Mouse (Mus musculus): ENCODE measurements around the gene Zzef1. TPM values are rescaled to one million over a fixed set of nuclear protein-coding genes. Genes with fewer than 3 reads are reported as not detected.
"Not testable (repeated sequence)": the region's sequence is repeated elsewhere in the genome, so short reads cannot be mapped to it uniquely, and the experiment has no call there.

Gene Zzef1
- polyA plus RNA-seq, 1 experiment = 25.8 TPM

- H3K27ac ChIP-seq (ENCODE audit: insufficient read depth, low read depth, low read length) = no peak overlapping the region
- no peak for TF ChIP-seq CTCF (IDR thresholded peaks at IDR 0.05; ENCODE audit: low read depth, low read length)
- TF ChIP-seq POLR2A (IDR thresholded peaks at IDR 0.05; ENCODE audit: borderline replicate concordance, low read depth, low read length) = no peak
- H3K4me1 ChIP-seq (ENCODE audit: control insufficient read depth, insufficient read depth, low read length) = no peaks in the 10 kb centered on the region
- H3K4me3 ChIP-seq (ENCODE audit: insufficient read depth, low read length) = no peak overlapping the region
Measured at GRCm38 (mm10) chr11:72771461-72771860, 24.6 kb upstream of the Zzef1 start.

GRCm38 (mm10) chr11:72772611-72773010 is 23.4 kb upstream of the Zzef1 start:
- H3K4me1 ChIP-seq (ENCODE audit: control insufficient read depth, insufficient read depth, low read length); H3K4me3 ChIP-seq (ENCODE audit: insufficient read depth, low read length); H3K27ac ChIP-seq (ENCODE audit: insufficient read depth, low read depth, low read length): not testable (repeated sequence)

- peaks cover 18% of the 10 kb centered on the region for H3K4me1 ChIP-seq (ENCODE audit: control insufficient read depth, insufficient read depth, low read length)
- no peak overlapping the region for H3K4me3 ChIP-seq (ENCODE audit: insufficient read depth, low read length)
- no peak overlapping the region for H3K27ac ChIP-seq (ENCODE audit: insufficient read depth, low read depth, low read length)
- TF ChIP-seq CTCF (IDR thresholded peaks at IDR 0.05; ENCODE audit: low read depth, low read length) (no peak), POLR2A (IDR thresholded peaks at IDR 0.05; ENCODE audit: borderline replicate concordance, low read depth, low read length) (no peak)
Measured at GRCm38 (mm10) chr11:72778957-72779356, 17.1 kb upstream of the Zzef1 start.

GRCm38 (mm10) chr11:72782103-72782502 is 13.9 kb upstream of the Zzef1 start:
- Histone ChIP-seq H3K4me3 (ENCODE audit: insufficient read depth, low read length) (no peak overlapping the region), H3K4me1 (ENCODE audit: control insufficient read depth, insufficient read depth, low read length) (peaks cover 18% of the 10 kb centered on the region), H3K27ac (ENCODE audit: insufficient read depth, low read depth, low read length) (no peak overlapping the region)
- TF ChIP-seq CTCF (IDR thresholded peaks at IDR 0.05; ENCODE audit: low read depth, low read length) = no peak
- no peak for TF ChIP-seq POLR2A (IDR thresholded peaks at IDR 0.05; ENCODE audit: borderline replicate concordance, low read depth, low read length)

GRCm38 (mm10) chr11:72782503-72782902 is 13.5 kb upstream of the Zzef1 start:
- peaks cover 18% of the 10 kb centered on the region for H3K4me1 ChIP-seq (ENCODE audit: control insufficient read depth, insufficient read depth, low read length)
- H3K4me3 ChIP-seq (ENCODE audit: insufficient read depth, low read length) = no peak overlapping the region
- TF ChIP-seq CTCF (IDR thresholded peaks at IDR 0.05; ENCODE audit: low read depth, low read length) (no peak), POLR2A (IDR thresholded peaks at IDR 0.05; ENCODE audit: borderline replicate concordance, low read depth, low read length) (no peak)
- H3K27ac ChIP-seq (ENCODE audit: insufficient read depth, low read depth, low read length) = no peak overlapping the region

- peaks cover 4% of the 10 kb centered on the region for H3K4me1 ChIP-seq (ENCODE audit: control insufficient read depth, insufficient read depth, low read length)
- TF ChIP-seq POLR2A (IDR thresholded peaks at IDR 0.05; ENCODE audit: borderline replicate concordance, low read depth, low read length) (no peak), CTCF (IDR thresholded peaks at IDR 0.05; ENCODE audit: low read depth, low read length) (no peak)
- H3K27ac ChIP-seq (ENCODE audit: insufficient read depth, low read depth, low read length) = no peak overlapping the region
- no peak overlapping the region for H3K4me3 ChIP-seq (ENCODE audit: insufficient read depth, low read length)
Measured at GRCm38 (mm10) chr11:72792033-72792432, 4.0 kb upstream of the Zzef1 start.

- Histone ChIP-seq H3K4me1 (ENCODE audit: control insufficient read depth, insufficient read depth, low read length) (peaks cover 4% of the 10 kb centered on the region), H3K4me3 (ENCODE audit: insufficient read depth, low read length) (peak overlapping the region; percentile 76), H3K27ac (ENCODE audit: insufficient read depth, low read depth, low read length) (peak overlapping the region; percentile 69)
- TF ChIP-seq CTCF (IDR thresholded peaks at IDR 0.05; ENCODE audit: low read depth, low read length) (no peak), POLR2A (IDR thresholded peaks at IDR 0.05; ENCODE audit: borderline replicate concordance, low read depth, low read length) (no peak)
Measured at GRCm38 (mm10) chr11:72795149-72795454, 924 bp upstream of the Zzef1 start.

- no peak for TF ChIP-seq CTCF (IDR thresholded peaks at IDR 0.05; ENCODE audit: low read depth, low read length)
- no peak for TF ChIP-seq POLR2A (IDR thresholded peaks at IDR 0.05; ENCODE audit: borderline replicate concordance, low read depth, low read length)
- peak overlapping the region; percentile 76 for H3K4me3 ChIP-seq (ENCODE audit: insufficient read depth, low read length)
- H3K27ac ChIP-seq (ENCODE audit: insufficient read depth, low read depth, low read length) = peak overlapping the region; percentile 11; the same call in 1 of the 2 replicates
- H3K4me1 ChIP-seq (ENCODE audit: control insufficient read depth, insufficient read depth, low read length) = peaks cover 4% of the 10 kb centered on the region
Measured at GRCm38 (mm10) chr11:72796296-72796687, 266 bp downstream of the Zzef1 start.

GRCm38 (mm10) chr11:72796773-72797338 is 830 bp downstream of the Zzef1 start:
- no peak overlapping the region for H3K27ac ChIP-seq (ENCODE audit: insufficient read depth, low read depth, low read length)
- peaks cover 4% of the 10 kb centered on the region for H3K4me1 ChIP-seq (ENCODE audit: control insufficient read depth, insufficient read depth, low read length)
- H3K4me3 ChIP-seq (ENCODE audit: insufficient read depth, low read length) = peak overlapping the region; percentile 76
- TF ChIP-seq POLR2A (IDR thresholded peaks at IDR 0.05; ENCODE audit: borderline replicate concordance, low read depth, low read length) (no peak), CTCF (IDR thresholded peaks at IDR 0.05; ENCODE audit: low read depth, low read length) (no peak)

- no peak overlapping the region for H3K4me3 ChIP-seq (ENCODE audit: insufficient read depth, low read length)
- H3K27ac ChIP-seq (ENCODE audit: insufficient read depth, low read depth, low read length) = no peak overlapping the region
- H3K4me1 ChIP-seq (ENCODE audit: control insufficient read depth, insufficient read depth, low read length) = peaks cover 4% of the 10 kb centered on the region
- TF ChIP-seq CTCF (IDR thresholded peaks at IDR 0.05; ENCODE audit: low read depth, low read length) (no peak), POLR2A (IDR thresholded peaks at IDR 0.05; ENCODE audit: borderline replicate concordance, low read depth, low read length) (no peak)
Measured at GRCm38 (mm10) chr11:72798112-72798511, 2.1 kb downstream of the Zzef1 start.

- peaks cover 5% of the 10 kb centered on the region for H3K4me1 ChIP-seq (ENCODE audit: control insufficient read depth, insufficient read depth, low read length)
- no peak overlapping the region for H3K27ac ChIP-seq (ENCODE audit: insufficient read depth, low read depth, low read length)
- TF ChIP-seq POLR2A (IDR thresholded peaks at IDR 0.05; ENCODE audit: borderline replicate concordance, low read depth, low read length) = no peak
- TF ChIP-seq CTCF (IDR thresholded peaks at IDR 0.05; ENCODE audit: low read depth, low read length) = no peak
- H3K4me3 ChIP-seq (ENCODE audit: insufficient read depth, low read length) = no peak overlapping the region
Measured at GRCm38 (mm10) chr11:72801182-72801581, 5.2 kb downstream of the Zzef1 start.
